Mouse (Mus musculus): ENCODE data around the gene Ifna5.

The Ifna5 gene

DNA sequence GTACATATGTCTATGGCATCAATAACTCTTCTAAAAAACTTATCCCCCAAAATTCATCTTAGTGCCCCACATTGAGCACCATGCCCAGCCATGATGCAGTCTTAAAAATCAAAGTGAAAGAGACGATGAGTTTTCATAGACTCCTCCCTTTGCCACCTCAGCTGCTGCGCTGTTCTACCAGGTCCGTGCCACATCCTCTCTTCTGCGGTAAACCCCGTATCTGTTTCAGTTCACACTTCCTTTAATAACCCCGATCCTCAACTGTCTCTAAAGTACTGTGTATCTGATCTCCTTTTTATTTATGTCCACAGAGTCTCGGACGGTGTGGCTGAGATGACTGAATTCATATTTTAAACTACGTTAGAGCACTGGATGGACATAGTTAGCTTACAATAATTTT lies 29.3 kb downstream of the Ifna5 start:
- DNase-seq (ENCODE audit: low spot score in 2 of 2), result peak; percentile 36 to 57

DNA sequence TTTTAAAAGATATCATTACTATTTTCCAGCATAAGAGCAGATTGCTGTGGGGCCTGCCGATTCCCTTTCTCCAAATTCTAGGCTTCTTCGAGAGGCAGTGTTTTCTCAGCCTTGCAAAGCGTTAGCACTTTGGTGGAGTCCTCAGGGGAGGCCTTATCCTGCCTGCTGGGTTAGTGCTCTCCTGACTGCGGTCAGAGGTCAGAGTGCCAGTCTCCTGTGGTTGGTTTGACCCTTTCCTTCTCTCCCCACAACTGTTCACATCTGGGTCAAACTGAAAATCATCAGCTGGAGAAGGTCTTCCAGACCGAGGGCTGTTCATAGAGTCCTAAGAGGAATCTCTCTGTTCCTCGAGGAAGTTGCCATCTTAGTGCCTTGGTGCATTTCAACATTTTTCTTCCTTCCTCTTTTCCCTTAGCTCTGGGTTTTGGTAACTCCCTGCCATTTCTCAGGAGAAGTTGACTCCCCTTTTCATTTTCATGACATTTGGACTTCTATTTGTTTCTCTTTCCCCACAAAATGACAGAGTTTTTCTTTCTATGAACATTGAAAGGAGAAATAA lies 29.8 kb downstream of the Ifna5 start:
- DNase-seq (ENCODE audit: low spot score in 2 of 2), result no peak

DNA sequence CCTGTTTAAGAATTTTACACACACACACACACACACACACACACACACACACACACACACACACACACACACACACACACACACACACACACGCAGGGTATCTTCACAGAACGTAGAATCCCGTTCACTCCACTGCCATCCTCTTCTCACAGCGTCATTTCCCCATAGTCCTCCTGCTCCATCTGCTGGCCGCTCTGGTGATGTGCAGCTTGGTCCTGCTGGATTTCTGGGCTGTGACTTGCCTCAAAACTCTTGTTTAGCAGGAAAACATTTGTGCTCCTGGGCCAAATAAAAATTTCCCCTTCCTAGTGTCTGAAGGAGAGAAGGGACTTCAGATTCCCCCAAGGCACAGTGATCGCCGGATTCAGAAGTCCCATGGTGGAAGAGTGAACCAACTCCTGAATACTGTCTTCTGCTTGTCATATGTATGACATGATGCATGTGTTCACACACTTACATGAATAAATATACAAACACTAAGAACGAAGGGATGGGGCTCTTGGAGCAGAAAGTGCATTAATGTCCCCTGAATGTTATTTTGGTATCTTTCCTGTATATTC lies 32.1 kb downstream of the Ifna5 start:
- DNase-seq (ENCODE audit: low spot score in 2 of 2), result peak; percentile 69 to 86

DNA sequence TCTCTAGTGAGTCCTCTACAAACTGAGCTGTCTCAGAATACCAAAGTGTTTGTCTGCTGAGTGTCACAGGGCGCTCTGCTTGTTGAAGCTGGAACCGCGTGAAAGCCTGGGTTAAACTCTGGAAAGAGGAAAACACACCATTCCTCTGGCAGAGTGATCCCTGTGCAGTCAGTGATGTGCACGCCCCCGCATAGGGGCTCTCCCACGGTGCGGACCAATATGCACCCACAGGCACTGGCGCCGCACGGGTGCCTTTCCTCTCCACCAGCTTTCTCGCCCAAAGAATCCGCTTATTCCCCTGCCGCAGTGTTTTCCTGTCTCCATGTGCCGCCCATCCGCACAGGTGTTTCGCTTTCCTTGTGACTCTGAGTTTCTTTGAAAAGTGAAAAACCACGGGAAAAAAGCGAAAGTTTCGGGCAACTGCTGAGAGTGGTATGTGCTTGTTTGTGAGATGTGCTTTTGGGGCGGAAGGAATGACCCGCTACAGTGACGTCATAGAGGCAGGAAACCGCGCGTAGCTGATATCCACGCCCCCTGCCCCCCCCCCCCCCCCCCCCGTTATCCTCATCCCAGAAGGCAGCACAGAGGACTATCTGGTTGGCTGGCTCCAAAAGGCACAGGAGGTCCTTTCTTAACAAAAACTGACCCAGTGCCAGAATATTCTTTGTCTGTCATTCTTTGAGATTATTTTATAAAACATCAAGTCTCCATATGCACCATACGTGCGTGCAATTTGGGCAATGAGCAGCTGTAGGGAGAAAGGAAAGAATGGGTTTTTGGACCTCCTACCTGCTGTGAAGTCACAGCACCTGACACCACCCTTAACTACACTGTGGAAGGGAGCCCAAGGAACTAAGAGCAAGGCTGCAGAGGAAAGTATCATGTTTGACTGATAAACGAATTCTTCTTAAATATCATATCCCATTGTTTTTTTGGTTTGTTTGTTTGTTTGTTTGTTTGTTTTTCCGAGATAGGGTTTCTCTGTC lies 32.9 kb downstream of the Ifna5 start:
- peak; percentile 42 to 53 for DNase-seq (ENCODE audit: low spot score in 2 of 2)

DNA sequence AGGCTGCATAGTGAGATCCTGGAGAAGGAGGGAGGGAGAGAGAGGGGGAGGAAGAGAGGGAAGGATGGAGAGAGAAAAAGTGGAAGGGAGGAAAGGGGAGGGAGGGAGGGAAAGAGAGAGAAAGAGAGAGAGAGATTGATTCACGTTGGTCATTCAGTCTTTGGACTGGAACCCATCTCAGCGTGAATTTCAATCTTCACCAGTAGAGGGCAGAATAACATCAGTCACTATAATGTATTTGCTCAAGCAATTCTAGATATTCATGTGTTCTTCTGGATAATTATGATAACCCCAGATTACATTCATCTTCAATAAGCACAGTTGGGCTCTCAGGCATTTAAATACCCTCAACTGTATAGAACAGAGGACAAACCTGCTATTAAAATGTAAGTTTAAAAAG lies 37.4 kb downstream of the Ifna5 start:
- DNase-seq (ENCODE audit: low spot score in 2 of 2), result peak in 1 of 2 experiments; percentile 48

GRCm38 (mm10) chr4:88875435-88876095 lies 40.2 kb downstream of the Ifna5 start:
- DNase-seq (ENCODE audit: low spot score in 2 of 2), result no peak

DNA sequence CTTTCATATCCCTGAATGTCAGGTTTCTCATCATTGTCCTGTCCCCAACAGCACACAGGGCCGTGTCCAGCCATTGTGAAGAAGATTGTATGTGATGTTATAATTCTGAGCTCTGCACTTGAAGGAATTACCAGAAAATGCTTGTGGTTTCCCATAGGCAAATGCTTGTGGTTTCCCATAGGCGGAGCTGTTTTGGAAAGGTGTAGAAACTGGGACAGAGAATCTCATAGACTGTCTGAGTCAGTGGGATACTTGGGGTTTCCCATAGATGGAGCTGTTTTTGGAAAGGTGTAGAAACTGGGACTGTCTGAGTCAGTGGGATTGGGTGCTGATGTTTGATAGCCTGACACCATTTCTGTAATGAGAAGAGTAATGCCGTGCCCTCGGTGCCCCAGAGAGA lies 41.2 kb downstream of the Ifna5 start:
- no peak for DNase-seq (ENCODE audit: low spot score in 2 of 2)

DNA sequence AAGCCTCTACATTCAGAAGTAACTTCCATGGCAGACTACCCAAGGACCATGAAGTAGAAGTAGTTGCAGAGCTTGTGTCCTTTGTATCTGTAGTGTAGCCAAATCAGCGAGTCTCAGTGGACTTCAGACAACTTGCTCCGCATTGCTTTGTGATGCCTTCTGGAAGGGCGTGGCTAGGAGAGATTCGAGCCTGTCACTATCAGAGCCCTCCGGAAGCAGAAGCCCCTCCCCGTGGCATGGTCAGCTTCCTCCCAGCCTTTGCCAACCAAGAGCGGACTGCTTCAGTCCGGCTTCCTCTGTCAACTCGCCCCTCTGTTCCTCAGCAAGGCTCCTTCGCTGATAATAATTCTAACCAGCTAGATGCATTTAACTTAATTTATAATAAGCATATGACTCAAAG lies 42.9 kb downstream of the Ifna5 start:
- DNase-seq (ENCODE audit: low spot score in 2 of 2), result no peak

GRCm38 (mm10) chr4:88878772-88879171 lies 43.4 kb downstream of the Ifna5 start:
- DNase-seq (ENCODE audit: low spot score in 2 of 2), result no peak

- DNase-seq (ENCODE audit: low spot score in 2 of 2), result no peak
These were observed 44.8 kb downstream of the Ifna5 start, which contains the start of gene Ifne for GRCm38 (mm10) chr4:88880101-88880500. Ifne (minus strand) TSS chr4:88880201.

Data from thymus, postnatal 10 days (tissue).